Mouse (Mus musculus): Measurements from ENCODE around the gene Gpbar1. TPM values are rescaled to one million over a fixed set of nuclear protein-coding genes. Genes with fewer than 3 reads are reported as not detected.

Gene Gpbar1
- total RNA-seq, 1 experiment from 2014 or later: 1.2 TPM

DNA sequence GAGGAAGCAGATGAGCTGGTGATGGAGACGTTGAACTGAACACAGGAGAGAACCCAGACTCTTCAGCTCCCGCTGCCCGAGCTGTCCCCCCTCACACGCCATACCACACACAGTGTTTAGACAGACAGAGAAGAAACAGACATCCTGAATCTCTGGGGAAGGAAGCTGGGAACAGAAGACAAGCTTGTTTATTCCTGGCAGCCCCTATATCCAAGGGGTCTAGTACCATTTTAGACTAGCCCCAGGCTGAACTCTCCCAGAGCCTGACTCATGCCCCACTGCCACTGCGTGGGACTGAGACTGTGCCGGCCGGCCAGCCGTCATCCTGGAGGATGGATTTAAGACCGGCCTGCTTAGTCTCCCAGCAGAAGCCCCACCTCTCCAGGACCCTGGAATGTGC lies 3.3 kb upstream of the Gpbar1 start:
- no peak for ATAC-seq (ENCODE audit: extremely low read depth, insufficient number of reproducible peaks, low FRiP score, poor library complexity, severe bottlenecking)

DNA sequence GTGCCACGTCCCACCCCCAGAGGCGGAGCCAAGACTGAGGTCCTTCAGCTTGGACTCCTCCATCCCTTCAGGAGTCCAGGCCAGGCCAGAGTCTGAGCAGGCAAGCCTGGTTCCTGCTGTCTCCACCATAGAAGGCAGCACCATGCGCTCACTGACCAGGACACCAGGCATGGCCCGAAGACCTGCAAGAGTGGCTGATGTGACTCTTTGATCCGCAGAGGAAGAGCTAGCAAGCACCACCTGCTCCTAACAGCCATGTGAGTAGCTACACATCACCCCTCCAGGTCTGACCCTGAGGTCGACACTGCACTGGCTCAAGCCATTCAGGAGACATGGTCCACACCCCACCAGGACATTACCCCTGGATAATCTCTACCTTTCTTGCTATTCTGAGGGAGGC lies 1.3 kb upstream of the Gpbar1 start:
- ATAC-seq (ENCODE audit: extremely low read depth, insufficient number of reproducible peaks, low FRiP score, poor library complexity, severe bottlenecking): no peak

DNA sequence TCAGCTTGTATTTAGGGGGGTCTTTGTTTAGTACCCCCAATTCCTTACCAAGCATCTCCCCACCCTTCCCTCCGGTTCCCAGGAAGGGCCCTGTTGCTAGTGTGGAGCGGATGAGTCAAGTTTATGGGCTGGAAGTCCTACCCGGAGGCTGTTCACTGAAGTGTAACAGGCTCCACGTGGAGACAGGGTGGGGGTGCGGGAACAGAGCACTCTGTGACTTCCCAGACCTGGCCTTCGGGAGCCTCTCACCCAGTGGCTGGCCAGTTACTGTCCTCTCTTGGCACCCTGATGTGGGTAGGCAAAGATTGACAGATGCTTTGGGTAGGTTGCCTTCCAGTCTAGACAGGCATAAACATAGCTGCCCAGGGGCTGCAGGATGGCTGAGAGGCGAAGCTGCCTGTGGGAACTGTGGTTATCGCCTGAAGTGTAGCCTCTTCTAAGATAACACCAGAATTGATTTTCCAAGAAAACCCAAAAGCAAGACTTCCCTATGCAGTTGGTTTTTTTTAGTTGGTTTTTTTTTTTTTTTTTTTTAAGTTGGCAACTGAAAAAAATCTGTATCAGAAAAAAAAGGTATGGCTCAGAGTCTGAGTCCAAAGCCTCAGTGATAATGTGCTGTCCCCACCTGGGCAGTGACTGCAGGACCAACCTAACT lies 340 bp upstream of the Gpbar1 start:
- no peak for ATAC-seq (ENCODE audit: extremely low read depth, insufficient number of reproducible peaks, low FRiP score, poor library complexity, severe bottlenecking)

- no peak for ATAC-seq (ENCODE audit: extremely low read depth, insufficient number of reproducible peaks, low FRiP score, poor library complexity, severe bottlenecking)
Observed at GRCm38 (mm10) chr1:74278988-74279387, 638 bp downstream of the Gpbar1 start.

DNA sequence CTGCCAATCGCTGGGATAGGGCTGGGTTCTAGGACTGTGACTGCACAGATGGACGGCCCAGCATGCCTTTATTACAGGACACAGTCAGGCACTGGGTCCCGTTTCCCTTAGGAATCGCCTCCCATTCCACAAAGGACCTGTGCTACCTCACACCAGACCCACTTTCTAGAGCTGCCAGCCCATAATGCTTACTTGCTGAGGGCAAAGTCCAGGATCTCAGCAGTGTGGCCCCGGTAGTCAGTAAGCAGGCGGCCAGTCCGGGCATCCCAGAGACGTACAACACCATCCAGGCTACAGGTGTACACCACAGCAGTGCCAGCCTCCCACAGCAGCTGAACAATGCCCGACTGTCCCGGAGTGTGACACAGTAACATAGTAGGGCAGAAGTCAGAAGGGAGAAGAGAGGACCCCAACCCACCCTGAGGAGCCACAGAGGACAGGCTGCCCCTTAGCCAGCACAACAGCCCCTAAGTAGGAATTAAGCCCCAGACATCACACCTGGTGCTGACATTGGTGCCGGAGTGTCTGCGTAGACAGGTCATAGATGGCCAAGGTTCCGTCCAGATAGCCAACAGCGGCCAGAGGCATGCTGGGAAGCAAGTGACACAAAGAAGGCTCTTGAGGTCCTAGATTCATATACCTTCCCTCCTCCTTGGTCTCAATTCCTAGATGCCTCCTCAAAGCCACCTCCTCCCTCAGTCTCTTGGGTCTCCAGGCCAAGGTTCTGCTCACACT lies 2.4 kb downstream of the Gpbar1 start:
- no peak for ATAC-seq (ENCODE audit: extremely low read depth, insufficient number of reproducible peaks, low FRiP score, poor library complexity, severe bottlenecking)

DNA sequence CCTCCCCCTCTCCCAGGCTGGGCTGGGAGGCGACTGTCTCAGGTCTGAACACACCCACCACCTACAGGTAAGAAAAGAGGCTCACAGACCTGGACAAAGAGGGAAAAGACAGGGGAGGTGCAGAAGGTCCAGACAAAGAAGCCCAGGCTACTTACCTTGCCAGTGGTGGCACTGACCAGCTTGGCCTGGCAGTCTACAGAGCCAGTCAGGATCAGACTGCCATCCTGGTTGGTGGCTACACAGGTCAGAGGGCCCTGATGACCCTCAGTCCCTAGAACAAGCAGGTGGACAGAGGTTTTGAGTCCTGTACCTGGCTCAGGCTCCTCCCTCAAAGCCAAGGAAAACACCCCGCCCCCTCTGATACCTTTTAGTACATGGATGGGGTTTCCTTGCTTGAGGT lies 3.0 kb downstream of the Gpbar1 start:
- ATAC-seq (ENCODE audit: extremely low read depth, insufficient number of reproducible peaks, low FRiP score, poor library complexity, severe bottlenecking): no peak

GRCm38 (mm10) chr1:74281886-74282285 lies 3.5 kb downstream of the Gpbar1 start:
- no peak for ATAC-seq (ENCODE audit: extremely low read depth, insufficient number of reproducible peaks, low FRiP score, poor library complexity, severe bottlenecking)

- no peak for ATAC-seq (ENCODE audit: extremely low read depth, insufficient number of reproducible peaks, low FRiP score, poor library complexity, severe bottlenecking)
Observed at GRCm38 (mm10) chr1:74282896-74283625, 4.7 kb downstream of the Gpbar1 start.

DNA sequence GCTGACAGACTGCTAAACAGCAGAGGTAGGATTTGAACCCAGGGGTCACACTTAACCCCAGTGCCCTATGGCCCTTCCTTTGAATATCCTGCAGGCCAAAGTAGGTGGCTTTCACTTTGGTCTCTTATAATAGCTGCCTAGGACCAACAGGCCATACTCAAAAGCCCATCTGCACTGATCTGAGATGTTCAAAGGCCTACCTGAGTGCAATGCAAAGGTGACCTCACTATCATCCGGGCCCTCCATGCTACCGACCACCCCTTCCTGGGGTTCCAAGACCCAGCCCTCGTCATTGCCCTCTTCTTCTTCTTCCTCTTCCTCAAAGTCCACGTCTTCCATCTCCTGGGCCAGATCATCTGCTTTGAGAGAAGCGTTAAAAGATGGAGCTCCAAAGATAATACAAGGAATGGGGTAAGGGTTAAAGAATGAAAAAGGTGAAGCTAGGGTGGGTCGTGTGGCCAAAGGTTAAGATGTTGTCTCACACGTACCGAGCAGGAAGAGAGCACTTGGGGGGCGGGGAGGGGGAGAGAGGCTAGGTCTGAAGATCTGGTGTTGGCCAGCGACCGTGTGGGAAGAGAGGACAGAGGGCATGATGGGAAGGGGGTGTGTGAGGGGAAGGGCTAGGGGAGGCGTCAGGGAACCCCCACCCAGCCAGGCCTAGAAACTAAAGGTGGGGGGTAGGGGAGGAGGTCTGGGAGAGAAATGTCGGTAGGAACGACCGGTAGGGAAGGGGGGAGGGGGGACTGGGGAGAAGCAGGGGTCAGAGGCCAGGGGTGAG lies 5.5 kb downstream of the Gpbar1 start:
- no peak for ATAC-seq (ENCODE audit: extremely low read depth, insufficient number of reproducible peaks, low FRiP score, poor library complexity, severe bottlenecking)

DNA sequence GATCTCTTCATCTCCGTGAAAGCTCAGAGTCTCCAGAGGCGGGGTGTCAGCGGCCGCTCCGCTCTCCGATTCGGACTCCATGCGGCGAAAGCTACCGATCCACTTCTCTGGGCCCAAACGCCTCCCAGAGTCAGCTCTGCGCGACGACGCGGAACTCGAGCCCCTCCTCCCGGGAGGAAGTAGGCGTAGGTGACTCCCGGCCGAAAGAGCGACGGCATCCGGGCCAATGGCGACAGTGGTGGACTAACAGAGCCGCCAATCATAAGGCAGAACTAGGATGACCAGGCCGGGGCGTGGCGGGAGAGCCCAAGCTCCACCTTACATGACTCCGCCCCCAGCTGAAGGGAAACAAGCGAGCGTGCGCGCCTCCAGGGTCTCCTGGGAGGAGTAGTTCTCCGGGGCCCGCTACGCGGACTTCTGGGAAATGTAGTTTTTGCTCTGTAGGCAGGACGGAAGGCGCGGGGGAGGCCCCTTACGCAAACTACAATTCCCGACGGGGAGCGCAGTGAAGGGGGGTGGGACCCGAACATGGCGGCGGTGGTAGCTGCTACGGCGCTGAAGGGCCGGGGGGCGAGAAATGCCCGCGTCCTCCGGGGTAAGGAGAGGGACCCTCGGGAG lies 6.3 kb downstream of the Gpbar1 start, which contains the start of the genes Aamp and Pnkd:
TSS of gene Aamp (minus strand) at position 196 of the 618 bp plus-strand sequence.
TSS of gene Pnkd (plus strand) at position 388 of the 618 bp plus-strand sequence.
- ATAC-seq (ENCODE audit: extremely low read depth, insufficient number of reproducible peaks, low FRiP score, poor library complexity, severe bottlenecking): peak; percentile 89

DNA sequence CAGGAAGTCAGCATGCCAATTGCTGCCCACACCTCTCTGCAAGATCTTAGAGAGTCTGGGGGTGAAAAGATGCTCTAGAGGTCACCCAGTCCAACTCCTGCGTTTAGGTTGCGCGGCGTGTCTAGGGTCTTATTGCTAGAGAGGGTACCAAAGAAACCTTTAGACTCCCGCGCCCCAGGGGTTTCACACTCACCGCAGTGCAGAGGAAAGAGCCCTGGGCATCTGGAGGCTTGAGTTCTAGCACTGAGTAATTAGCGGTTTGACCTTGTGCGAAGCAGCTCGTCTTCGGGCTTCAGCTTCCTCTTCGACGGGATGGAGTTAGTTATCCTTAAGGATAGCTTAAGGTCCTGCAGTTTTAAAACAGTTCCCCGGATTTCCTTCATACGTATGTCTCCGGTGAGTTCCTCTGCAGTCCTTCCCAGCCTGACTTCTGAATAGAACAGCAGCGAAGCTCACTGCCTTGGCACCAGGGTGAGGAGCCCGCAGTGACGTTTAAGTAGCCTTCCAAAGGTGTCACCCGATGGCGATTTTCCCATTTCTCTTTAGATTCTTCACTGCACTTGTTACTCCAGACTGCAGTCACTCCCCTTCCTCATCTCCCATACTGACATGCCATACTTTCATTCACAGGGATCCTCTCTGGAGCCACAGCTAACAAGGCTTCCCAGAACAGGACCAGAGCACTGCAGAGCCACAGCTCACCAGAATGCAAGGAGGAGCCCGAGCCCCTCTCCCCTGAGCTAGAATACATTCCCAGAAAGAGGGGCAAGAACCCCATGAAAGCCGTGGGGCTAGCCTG lies 7.1 kb downstream of the Gpbar1 start:
- no peak for ATAC-seq (ENCODE audit: extremely low read depth, insufficient number of reproducible peaks, low FRiP score, poor library complexity, severe bottlenecking)

- ATAC-seq (ENCODE audit: extremely low read depth, insufficient number of reproducible peaks, low FRiP score, poor library complexity, severe bottlenecking): peak; percentile 33
Observed at GRCm38 (mm10) chr1:74286869-74287607, 8.7 kb downstream of the Gpbar1 start.

GRCm38 (mm10) chr1:74288327-74288726 lies 10.0 kb downstream of the Gpbar1 start:
- ATAC-seq (ENCODE audit: extremely low read depth, insufficient number of reproducible peaks, low FRiP score, poor library complexity, severe bottlenecking): no peak

DNA sequence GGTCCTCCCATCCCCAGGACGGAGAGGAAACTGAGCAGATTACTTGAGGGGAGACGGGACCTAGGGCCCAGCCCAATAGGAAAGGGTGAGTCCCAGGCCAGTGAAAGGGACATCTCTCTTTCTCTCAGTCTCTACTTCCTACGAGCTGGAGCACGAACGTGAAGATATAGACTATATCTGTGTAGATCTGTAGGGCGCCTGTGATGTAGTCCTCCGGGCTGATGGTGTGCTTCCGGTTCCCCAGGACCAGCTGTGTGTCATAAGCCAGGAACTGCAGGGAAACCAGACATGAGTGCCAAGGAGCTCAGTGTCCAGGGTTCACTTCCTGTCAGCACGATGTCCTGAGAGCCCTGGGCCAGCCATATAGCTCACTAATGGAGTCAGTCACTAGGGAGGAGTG lies 10.9 kb downstream of the Gpbar1 start:
- no peak for ATAC-seq (ENCODE audit: extremely low read depth, insufficient number of reproducible peaks, low FRiP score, poor library complexity, severe bottlenecking)

GRCm38 (mm10) chr1:74289740-74290139 lies 11.4 kb downstream of the Gpbar1 start:
- ATAC-seq (ENCODE audit: extremely low read depth, insufficient number of reproducible peaks, low FRiP score, poor library complexity, severe bottlenecking): no peak

DNA sequence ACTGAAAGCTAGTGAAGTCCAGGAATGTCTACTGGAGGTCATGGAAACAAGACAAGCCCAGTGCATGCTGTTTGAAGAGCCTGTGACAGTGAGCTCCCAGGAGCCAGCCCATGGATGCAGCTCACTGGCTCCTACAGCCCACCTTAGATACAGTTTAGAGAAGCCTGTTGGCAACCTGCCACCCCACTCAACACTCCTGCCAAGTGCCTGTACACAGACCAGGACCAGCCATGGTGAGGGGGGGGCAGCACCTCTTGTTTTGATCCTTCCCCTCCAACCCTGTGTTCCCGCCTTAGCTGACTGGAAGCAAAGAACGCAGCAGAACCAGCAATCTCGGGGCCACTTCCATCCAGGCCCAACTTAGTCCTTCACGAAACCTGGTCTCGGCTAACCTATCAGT lies 11.8 kb downstream of the Gpbar1 start:
- no peak for ATAC-seq (ENCODE audit: extremely low read depth, insufficient number of reproducible peaks, low FRiP score, poor library complexity, severe bottlenecking)

DNA sequence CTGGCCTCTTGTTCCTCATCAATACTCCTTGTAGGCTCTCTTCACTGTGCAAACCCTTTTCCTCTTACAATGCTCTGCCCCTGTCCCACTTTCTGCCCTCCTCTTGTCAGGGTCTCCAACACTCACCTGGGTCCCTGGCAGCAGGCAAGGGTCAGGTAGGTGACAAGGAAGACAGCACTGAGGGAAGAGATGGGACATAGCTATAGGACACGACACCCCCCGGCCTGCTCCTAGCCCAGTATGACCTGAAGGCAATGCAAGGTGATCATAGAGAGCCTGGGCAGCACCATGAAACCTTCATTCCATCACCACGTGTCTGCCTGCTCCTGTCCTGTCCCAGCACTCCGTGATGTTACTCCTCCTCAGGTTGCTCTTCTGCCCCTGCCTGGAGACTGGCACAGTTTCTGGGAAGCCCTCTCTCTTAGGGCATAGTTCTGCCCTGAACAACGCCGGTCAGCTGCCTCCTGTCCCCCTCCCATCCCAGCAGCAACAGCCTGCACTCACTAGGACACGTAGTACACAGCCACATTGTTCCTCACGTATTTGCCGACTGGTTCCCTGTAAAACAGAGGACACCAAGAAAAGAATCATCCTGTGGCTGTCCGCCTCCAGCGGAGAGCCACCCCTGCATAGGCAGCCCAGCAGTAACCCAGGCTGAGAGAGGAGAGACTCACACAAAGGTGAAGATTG lies 14.1 kb downstream of the Gpbar1 start:
- no peak for ATAC-seq (ENCODE audit: extremely low read depth, insufficient number of reproducible peaks, low FRiP score, poor library complexity, severe bottlenecking)

Data from neutrophil, adult 5-6 weeks (primary cell).